Mouse (Mus musculus) embryo, embryonic 10 days (tissue): Measurements from ENCODE around the gene Tnfrsf25.

Experiments
- DNase-seq: peaks from one replicate; pipeline ENCODE4 v3.0.0-alpha.2; 2015; ENCODE audit warnings: low spot score

The Tnfrsf25 gene

DNA sequence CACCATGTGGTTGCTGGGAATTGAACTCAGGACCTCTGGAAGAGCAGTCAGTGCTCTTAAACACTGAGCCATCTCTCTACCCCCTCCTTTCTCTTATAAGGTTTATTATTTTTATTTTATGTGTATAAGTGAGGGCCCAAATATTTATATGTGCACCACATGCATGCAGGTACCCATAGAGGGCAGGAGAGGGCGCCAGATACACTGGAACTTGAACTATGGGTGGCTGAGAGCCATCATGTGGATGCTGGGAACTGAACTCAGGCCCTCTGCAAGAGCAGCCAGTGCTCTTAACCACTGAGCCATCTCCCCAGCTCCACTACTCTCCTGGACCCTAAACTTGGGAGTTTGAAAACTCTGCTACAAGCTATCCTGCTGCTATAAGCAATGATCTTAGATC is 27.9 kb downstream of the Tnfrsf25 start:
- no peak for DNase-seq

DNA sequence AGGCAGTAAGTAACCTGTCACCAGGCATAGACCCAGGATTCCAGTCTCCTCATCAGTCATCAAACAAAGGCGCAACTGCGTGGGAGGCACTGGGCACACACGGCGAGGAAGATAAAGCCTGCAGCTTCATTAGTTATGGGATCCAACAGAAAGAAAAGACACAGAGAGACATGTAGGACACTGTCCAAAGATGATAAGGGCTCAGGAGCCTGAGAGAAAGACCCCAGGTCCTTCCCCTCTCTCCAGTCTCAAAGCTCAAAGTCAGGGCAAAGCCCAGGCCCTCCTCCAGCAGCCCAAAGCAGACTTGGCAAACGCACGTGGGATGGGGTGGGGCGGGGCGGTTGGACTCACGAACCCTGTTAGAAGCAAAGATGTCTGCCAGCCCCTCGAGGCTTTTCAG is 29.7 kb downstream of the Tnfrsf25 start:
- DNase-seq, result no peak

DNA sequence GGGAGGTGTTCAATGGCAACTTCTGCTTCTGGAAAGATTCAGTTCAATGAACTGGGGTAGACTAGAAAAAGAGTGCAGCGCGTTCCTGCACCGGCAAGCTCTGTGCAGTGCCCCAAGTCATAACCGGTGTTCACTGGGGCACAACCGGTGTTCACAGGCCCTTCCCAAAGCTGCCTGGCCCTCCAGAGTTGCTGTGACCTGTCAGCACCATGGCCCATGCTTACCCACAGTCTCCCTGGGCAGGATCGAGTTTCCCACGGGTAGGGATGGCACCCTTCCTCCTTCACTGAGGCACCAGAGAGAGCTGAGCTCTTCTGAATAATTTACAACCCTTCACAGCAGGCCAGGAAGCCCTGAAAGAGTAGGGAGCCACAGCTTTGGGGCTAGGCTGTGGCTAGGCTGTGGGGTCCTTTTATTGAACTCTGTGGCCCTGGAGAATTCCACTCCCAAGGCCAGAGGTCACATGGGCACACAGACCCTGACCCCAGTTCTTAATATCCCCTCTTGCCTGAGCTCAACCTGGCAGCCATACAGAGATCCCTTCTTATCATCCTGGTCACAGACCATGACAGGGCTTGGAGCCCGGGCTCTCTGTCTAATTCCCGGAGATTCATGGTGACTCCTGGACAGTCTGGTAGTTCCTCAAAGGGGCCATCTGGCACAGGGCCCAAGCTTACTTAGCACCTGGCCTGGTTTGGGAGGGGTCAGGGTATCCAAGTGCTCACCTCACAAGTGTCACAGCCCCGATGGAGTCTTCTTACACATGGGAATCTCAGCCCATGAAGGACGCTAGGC is 30.5 kb downstream of the Tnfrsf25 start:
- DNase-seq, result no peak

DNA sequence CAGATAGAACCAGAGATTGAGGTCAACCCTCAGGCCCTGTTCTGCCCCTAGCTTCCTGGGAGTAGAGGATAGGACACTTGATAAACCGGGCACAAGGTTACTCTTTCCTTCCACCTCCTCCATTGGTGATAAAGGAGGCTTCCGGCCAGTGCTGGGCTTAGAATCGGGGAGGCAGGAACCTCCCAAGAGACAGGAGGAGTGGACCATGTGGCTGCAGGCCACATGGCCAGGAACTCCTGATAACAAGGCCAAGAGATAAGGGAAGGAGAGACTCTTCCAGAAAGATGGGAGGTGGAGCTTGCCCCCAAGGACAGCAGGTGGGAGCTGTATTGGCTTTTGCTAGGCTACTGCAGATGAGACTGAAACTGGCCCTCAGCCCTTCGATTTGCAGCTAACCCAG is 34.8 kb downstream of the Tnfrsf25 start:
- DNase-seq, result no peak

DNA sequence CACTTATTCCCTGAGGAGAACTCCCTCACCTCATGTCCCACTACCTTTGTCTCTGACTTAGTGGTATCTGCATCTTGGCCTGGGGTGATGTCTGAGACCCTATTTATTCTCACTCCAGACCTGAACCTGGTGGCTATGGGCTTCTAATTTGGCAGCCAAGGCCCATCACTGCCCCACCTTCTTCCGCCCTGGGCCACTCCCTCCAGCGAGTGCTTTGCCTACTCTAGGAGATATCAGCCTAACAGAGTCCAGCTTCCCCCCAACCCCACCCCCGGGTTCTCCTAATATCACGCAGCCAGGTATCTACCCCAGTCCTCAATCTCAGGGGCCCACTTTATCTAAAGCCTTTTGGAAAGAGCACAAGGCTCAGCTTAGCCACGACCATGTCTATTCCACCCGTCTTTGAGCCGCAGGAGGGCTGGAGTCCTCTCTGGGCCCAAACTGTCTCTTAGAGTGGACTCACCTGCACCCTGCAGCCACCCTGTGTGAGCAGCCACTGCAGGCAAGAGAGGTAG is 35.8 kb downstream of the Tnfrsf25 start:
- DNase-seq, result no peak

DNA sequence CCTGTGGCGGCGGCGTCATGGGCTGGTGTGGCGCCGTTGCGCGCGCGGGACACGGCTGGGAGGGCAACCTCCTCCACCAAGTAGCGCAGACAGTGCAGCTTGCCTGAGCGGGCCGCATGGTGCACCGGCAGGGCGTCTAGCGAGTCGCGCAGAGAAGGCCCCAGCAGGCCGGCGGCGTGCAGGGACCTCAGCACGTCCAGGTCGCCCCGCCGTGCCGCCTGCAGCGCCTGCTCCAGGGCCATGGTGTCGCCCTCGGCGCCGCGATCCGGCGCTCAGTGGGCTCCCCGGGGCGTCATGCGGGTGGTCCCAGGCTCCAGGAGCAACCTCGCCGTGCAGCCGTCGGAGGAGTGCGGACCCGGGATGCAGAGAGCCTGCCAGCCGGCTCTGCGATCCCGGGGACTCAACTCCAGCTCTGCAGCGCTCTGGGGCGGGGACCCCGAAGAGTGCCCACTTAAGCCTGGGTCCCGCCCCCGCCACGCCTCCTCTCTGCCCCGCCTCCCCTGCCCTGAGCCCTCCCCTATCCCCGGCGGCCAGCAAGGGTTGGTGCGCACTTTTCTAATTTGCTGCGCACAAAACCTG is 36.3 kb downstream of the Tnfrsf25 start, which contains the start of gene Espn:
TSS of gene Espn (minus strand) at position 406 of the 579 bp plus-strand sequence.
- peak; percentile 65 for DNase-seq

DNA sequence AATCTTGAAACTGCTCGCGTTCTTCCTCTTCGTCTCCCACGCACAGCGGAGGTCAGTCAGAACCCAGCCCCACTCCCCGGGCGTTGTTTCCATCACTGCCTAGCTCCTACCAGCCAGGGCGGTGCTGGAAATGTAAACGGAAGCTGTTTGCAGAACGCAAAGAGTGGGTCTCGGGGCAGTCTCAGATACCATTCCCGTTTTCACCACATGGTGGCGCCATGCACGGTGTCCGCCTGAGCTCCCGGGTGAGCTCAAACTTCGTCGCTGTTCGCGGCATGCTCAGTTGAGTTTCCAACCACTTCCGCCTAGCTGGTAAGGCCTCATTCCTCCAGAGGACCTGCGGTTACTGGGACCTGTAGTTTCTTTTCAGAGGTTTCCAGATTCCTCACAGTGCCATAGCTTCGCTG is 38.0 kb downstream of the Tnfrsf25 start:
- DNase-seq, result peak; percentile 93

DNA sequence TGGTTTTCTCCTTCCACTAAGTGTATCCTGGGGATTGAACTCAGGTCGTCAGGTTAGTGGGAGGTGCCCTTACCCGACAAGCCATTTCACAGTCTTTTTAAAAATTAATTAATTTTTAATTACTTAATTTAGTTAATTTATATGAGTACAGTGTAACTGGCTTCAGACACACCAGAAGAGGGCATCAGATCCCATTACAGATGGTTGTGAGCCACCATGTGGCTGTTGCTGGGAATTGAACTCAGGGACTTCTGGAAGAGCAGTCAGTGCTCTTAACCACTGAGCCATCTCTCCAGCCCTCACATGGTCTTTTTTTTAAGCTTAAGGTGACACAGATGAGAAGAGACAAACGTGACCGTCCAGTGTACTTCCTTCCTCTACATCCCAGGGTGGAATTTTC is 39.3 kb downstream of the Tnfrsf25 start:
- DNase-seq, result no peak

DNA sequence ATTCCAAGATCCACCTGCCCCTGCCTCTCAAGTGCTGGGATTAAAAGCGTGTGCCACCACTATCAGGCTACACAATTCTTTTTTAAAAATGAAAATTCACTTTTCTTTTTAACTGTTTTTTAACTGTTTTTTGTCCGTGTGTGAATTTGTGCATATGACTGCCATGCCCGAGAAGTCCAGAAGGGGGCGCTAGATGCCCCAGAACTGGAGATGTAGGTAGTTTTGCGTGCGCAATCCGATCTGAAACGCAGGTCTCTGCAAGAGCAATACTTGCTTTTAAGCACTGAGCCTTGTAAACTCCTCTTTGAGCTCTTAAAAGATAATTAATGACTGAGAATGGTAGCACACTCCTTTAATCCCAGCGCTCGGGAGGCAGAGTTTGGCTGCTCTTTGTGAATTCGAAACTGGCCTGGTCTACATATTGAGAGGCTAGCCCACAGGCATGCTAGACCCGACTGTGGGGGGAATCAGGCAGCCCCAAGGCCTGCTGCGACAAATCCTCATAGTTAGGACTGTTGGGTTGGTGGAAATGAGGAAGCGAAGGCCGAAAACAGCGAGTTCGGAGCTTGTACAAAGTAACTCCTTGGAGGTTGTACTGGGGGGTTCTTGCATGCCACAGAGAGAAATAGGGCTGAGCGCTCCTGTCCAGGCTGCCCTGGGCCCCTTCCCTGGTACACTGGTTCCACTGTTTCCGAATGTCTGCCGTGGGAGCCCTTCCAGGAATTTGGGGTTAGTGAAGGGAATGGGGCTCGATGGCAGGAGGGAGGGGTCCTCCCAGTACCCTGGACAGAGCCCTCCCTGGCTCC is 42.2 kb downstream of the Tnfrsf25 start:
- peak; percentile 49 for DNase-seq

DNA sequence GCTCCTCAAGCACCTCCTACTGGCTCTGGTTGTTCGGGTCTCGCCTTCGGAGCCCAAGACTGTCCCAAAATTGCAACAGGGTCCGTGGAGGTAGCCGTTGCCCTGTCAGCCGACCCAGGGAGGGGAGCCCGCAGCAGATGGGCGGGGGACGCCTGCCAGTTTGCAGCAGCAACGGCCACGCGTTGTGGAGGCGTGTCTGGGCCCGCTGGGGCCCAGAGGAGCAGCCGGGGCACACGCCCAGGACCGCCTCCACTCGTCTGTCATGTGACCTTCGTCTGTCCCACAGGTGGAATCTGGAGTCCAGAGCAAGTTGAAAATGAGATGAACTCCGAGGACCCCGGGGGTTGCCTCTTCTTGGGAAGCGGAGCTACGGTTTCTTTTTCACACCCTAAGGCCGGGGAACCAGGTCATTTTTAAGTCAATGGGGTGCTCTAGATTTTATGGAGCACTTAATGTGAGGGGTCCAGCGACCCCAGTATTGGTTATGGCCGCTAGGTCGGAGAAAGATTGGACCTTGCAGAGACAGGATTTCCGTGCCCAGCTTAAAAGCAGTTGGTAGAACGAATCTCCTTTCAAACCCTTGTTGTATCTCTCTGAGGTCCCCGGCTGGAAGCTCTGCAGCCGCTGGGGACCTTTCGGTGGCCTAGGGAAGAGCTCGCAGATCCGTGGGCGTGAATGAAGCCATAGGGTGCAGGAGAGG is 43.0 kb downstream of the Tnfrsf25 start, which contains the start of gene Hes2:
TSS of gene Hes2 (plus strand) at position 283 of the 700 bp plus-strand sequence.
- no peak for DNase-seq

DNA sequence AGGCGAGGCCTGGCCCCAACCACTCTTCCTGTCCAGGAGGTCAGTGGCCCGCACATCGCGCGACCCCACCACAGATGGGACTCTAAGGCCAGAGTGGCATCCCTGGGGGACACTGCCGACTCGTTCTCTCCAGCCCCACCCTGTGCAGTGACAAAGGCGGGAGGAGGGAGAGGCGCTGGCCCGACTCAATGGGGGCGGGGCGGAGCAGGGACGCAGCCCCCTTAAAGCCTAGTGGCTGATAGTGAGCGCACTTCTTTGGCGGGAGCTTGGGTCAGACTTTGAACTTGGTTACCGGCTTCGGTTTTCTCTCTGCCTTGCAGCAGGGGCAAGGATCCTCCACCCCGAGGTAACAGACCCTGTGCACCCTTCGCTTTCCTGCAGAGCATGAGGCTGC is 43.5 kb downstream of the Tnfrsf25 start:
- no peak for DNase-seq

DNA sequence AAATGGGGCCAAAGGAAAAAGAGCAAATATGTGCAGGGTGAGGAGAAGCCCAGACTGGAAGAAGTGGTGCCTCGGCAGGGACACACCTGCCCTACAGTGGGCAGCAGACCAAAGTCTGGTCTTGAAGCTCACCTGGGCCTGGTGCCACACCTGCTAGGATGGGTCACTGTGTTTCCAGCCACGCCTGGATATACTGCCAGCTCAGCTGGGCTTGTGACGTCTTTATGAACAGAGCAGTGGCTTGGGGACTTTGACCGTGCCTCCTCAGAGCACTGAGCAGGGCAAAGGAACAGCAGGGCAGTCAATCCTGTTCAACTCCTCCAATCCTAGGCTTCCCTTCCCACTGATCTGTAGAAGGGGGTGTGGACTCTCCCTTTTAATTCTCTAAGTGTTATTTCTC is 45.0 kb downstream of the Tnfrsf25 start:
- DNase-seq, result no peak

DNA sequence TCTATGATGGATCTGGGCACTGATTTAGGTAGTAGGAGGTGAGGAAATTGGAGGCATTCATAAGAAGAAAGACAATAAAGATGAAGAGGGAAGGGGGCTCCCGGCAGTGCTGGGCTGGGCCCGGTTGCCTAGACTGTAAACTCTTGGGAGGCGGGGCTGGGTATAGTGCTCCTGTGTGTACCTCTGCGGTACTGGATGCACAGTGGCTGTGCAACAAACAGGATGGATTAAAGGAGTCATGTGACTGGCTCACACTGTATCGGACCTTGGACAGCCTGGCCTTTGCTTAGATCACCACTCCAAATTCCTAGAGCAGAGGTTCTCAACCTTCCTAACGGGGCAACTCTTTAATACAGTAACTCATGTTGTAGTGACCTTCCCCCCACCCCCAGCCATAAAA is 45.9 kb downstream of the Tnfrsf25 start:
- no peak for DNase-seq

DNA sequence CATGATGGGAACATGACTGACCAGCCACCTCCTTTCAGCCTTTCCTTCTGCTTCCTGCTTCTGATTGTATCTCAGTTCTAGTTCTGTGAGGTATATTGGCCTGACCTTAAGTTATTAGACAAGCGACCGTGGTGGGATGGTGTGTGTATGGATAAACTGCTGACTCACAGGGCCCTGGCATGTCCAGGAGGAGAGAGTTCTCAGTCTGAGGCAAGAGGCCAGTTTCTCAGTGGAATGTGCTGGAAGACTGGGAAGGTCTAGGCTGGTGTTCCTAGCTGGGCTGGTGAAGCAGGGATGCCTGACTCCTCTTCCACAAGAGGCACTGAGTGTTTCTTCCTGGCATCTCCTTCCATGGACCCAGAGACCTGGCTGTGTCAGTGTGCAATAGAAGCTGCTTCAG is 47.0 kb downstream of the Tnfrsf25 start:
- DNase-seq, result no peak

DNA sequence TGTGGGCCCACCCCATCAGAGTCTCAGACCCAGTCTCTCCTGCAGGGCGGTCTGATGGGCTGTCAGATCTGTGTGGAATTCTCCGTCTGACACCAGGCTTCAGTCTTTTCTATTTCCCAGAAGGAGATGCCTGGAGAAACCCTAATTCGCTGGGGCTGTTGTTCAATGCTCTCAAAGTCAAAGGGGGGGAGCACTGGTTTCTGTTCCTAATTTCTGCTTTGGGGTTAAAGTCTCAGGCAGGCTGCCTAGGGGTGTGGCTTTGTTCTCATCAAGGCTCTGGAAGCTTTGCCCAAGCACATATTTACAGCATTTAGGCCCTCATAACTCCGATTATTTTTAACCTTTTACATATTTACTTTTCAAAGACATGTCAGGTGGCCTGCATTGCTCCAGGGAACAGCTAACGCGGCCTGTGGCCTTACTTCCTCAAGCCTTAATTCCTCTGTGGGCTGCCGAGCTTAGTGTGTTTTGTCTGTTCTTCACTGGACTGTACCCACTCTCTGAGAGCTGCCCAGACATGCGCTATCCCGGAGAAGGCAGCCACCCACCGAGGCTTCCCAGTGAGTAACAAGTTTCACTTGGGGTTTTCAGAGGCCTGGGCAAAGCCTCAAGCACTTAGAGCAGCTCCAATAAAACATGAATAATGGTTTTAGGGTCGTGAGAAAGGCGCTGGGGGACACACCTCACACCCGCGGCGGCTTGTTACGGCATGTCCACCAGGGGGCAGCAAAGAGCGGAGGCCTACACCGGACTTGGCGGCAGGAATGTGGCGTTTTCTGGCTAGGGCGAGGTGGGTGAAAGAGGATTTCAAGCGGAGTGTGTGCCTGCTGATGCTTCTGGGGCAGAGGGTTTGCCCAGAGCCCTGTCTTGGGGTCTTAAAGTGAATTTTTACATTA is 49.5 kb downstream of the Tnfrsf25 start:
- DNase-seq, result peak; percentile 77

DNA sequence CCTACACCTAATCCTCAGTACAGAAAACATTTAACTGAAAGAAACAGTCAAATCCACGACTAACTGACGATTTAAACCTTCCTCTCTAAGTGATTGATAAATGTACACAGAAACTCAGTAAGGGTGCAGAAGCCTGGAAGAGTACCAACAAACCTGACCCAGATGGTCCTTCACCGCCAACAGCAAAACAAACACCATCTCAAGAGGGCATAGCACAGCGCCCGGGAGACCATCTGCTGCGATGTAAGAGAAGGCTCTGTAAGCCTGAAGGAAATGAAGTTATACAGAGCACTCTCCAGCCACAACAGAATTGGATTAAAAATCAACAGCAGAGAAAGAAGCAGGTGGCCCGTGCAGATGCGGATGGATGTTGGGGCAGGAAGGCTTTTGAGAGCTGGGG is 52.3 kb downstream of the Tnfrsf25 start:
- DNase-seq, result no peak

DNA sequence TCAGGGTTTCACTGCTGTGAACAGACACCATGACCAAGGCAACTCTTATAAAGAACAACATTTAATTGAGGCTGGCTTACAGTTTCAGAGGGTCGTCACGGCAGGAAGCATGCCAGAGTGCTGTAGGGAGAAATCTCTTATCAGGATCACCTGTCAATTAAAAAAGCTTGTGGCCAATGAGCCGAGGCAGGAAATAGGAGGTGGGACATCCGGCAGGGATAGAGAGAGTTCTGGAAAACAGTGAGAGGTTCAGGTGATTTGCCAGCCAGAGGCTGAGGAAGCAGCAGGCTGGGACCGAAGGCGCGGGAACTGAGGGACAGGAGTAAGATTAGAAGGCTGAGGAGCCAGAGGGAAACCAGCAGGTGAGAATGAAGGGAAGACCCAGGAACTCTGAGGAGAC is 53.4 kb downstream of the Tnfrsf25 start:
- DNase-seq, result no peak
